Mouse (Mus musculus): ENCODE data around the gene Trpm2.

DNA sequence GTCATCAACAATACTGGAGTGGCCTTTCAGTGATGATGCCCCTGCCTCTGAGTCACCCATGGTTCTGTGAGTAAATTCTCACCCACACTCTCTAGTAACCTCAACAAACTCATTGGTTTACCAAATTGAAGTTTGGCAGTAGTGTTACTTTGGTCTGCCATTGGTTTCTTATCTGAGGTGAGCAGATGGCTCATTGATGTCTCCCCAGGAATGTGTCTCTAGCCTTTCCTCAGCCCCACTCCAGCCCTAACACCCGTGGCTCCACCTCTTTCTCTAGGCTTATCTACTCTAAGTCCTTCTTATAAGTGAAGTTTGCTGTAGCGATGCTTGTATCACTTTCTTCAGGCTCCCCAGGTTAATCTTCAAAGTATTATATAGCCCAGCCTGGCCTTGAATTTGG is 30.7 kb downstream of the Trpm2 start:
- TF ChIP-seq CTCF (IDR thresholded peaks at IDR 0.05; ENCODE audit: extremely low read depth, insufficient read depth, insufficient read length, insufficient replicate concordance) (no peak), POLR2A (IDR thresholded peaks at IDR 0.05; ENCODE audit: low read depth, low read length) (no peak)

All from spleen, adult 2 months (tissue).